Mouse (Mus musculus): ENCODE data around the gene 2810006K23Rik. TPM values are rescaled to one million over a fixed set of nuclear protein-coding genes. Genes with fewer than 3 reads are reported as not detected.
"Not testable (repeated sequence)": the region's sequence is repeated elsewhere in the genome, so short reads cannot be mapped to it uniquely, and the experiment has no call there.

2810006K23Rik gene
- polyA plus RNA-seq, 2 experiments: 9.7 to 11.8 TPM

DNA sequence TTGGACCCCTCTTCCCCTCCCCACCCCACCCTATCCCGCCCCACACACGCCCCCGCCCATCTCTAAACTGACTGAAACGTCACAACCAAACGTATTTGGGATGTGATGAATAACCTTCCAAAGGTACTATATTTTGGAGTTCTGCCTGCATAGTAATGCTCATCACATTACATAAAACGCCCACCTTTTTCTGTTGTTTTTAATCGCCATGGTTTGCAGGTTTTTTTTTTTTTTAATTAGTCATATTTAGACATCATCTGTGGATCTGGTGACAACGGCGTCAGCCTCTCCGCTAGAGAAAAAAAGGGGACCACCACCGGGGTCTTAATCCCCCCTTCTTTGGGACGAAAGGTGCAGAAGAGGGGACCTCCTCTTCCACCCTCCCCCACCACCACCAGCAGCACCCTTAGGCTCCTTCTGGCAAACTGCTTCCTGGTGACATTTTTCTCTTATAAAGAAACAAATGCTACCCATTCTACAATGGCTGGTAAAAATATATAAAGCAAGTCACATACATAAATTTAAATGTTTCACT, 27.6 kb downstream of the 2810006K23Rik start:
- ATAC-seq (ENCODE audit: low FRiP score, low read depth) (no peak), DNase-seq (ENCODE audit: low spot score) (peak; percentile 25)
- TF ChIP-seq POLR2A (IDR thresholded peaks at IDR 0.05; ENCODE audit: borderline replicate concordance, extremely low read depth, insufficient read depth, insufficient read length): no peak
- peak overlapping the region; percentile 64 for H3K4me2 ChIP-seq (replicated peaks; ENCODE audit: low read depth, low read length, severe bottlenecking)
- H3K4me3 ChIP-seq (replicated peaks; ENCODE audit: low read length): peak overlapping the region; percentile 96
- H3K36me3 ChIP-seq (ENCODE audit: control insufficient read depth, insufficient read depth, low read length): no peaks in the 10 kb centered on the region
- no peaks in the 10 kb centered on the region for H3K27me3 ChIP-seq (ENCODE audit: control insufficient read depth, insufficient read depth, low read length)
- no peaks in the 10 kb centered on the region for H3K9me3 ChIP-seq (ENCODE audit: control insufficient read depth, low read length)
- 3% methylated on average over 12 of the region's 12 CpGs for WGBS
- H3K4me1 ChIP-seq (ENCODE audit: control insufficient read depth, insufficient read depth, low read length): peaks cover 16% of the 10 kb centered on the region
- H3K9ac ChIP-seq (ENCODE audit: low read depth, low read length, severe bottlenecking): no peak overlapping the region; the same call in 1 of the 2 replicates
- H3K27ac ChIP-seq (replicated peaks; ENCODE audit: low read depth, low read length): no peak overlapping the region

GRCm38 (mm10) chr5:124356695-124357094, 28.8 kb downstream of the 2810006K23Rik start:
- WGBS: 51% methylated on average over 3 of the region's 3 CpGs
- Histone ChIP-seq H3K36me3 (ENCODE audit: control insufficient read depth, insufficient read depth, low read length) (no peaks in the 10 kb centered on the region), H3K4me2 (replicated peaks; ENCODE audit: low read depth, low read length, severe bottlenecking) (no peak overlapping the region), H3K27me3 (ENCODE audit: control insufficient read depth, insufficient read depth, low read length) (no peaks in the 10 kb centered on the region), H3K4me3 (replicated peaks; ENCODE audit: low read length) (no peak overlapping the region), H3K9ac (ENCODE audit: low read depth, low read length, severe bottlenecking) (no peak overlapping the region), H3K9me3 (ENCODE audit: control insufficient read depth, low read length) (no peaks in the 10 kb centered on the region), H3K4me1 (ENCODE audit: control insufficient read depth, insufficient read depth, low read length) (peaks cover 4% of the 10 kb centered on the region), H3K27ac (replicated peaks; ENCODE audit: low read depth, low read length) (no peak overlapping the region)
- no peak for DNase-seq (ENCODE audit: low spot score)
- no peak for ATAC-seq (ENCODE audit: low FRiP score, low read depth)
- no peak for TF ChIP-seq POLR2A (IDR thresholded peaks at IDR 0.05; ENCODE audit: borderline replicate concordance, extremely low read depth, insufficient read depth, insufficient read length)

DNA sequence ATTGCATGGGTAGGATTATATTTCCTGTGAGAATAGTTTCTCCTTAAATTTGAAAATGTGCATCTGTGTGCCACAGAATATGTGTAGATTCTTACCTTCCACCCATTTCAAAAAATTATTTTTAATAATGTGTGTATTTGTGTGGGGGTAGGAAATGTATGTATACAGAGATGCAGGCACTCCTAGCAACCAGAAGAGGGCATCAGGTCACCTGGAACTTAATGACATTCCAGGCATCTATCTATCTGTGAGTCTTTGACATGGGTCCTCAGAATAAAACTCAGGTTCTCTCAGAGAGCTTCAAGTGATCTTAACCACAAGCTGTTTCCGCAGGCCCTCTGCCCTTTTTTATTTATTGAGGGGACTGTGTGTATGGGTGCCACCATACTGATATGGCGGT, 31.8 kb downstream of the 2810006K23Rik start:
- no peaks in the 10 kb centered on the region for H3K36me3 ChIP-seq (ENCODE audit: control insufficient read depth, insufficient read depth, low read length)
- H3K4me2 ChIP-seq (replicated peaks; ENCODE audit: low read depth, low read length, severe bottlenecking): no peak overlapping the region
- no peak overlapping the region for H3K27ac ChIP-seq (replicated peaks; ENCODE audit: low read depth, low read length)
- 85% methylated on average over 2 of the region's 2 CpGs for WGBS
- H3K27me3 ChIP-seq (ENCODE audit: control insufficient read depth, insufficient read depth, low read length): no peaks in the 10 kb centered on the region
- no peak for TF ChIP-seq POLR2A (IDR thresholded peaks at IDR 0.05; ENCODE audit: borderline replicate concordance, extremely low read depth, insufficient read depth, insufficient read length)
- H3K4me1 ChIP-seq (ENCODE audit: control insufficient read depth, insufficient read depth, low read length): no peaks in the 10 kb centered on the region
- H3K9ac ChIP-seq (ENCODE audit: low read depth, low read length, severe bottlenecking): no peak overlapping the region
- no peak overlapping the region for H3K4me3 ChIP-seq (replicated peaks; ENCODE audit: low read length)
- no peak for ATAC-seq (ENCODE audit: low FRiP score, low read depth)
- no peak for DNase-seq (ENCODE audit: low spot score)
- no peaks in the 10 kb centered on the region for H3K9me3 ChIP-seq (ENCODE audit: control insufficient read depth, low read length)

- not testable (repeated sequence) for H3K4me2 ChIP-seq (replicated peaks; ENCODE audit: low read depth, low read length, severe bottlenecking); DNase-seq (ENCODE audit: low spot score); ATAC-seq (ENCODE audit: low FRiP score, low read depth); H3K27me3 ChIP-seq (ENCODE audit: control insufficient read depth, insufficient read depth, low read length); H3K4me1 ChIP-seq (ENCODE audit: control insufficient read depth, insufficient read depth, low read length); H3K36me3 ChIP-seq (ENCODE audit: control insufficient read depth, insufficient read depth, low read length); H3K9me3 ChIP-seq (ENCODE audit: control insufficient read depth, low read length); H3K27ac ChIP-seq (replicated peaks; ENCODE audit: low read depth, low read length); H3K9ac ChIP-seq (ENCODE audit: low read depth, low read length, severe bottlenecking); H3K4me3 ChIP-seq (replicated peaks; ENCODE audit: low read length)
- WGBS: 94% methylated on average over 5 of the region's 5 CpGs
These were observed 35.1 kb downstream of the 2810006K23Rik start, which contains the start of gene Cdk2ap1 for GRCm38 (mm10) chr5:124362982-124363381. TSS of gene Cdk2ap1 (minus strand) at chr5:124363082.

GRCm38 (mm10) chr5:124364173-124364918, 36.5 kb downstream of the 2810006K23Rik start:
- Histone ChIP-seq H3K36me3 (ENCODE audit: control insufficient read depth, insufficient read depth, low read length) (peaks cover 15% of the 10 kb centered on the region), H3K9me3 (ENCODE audit: control insufficient read depth, low read length) (no peaks in the 10 kb centered on the region), H3K27ac (replicated peaks; ENCODE audit: low read depth, low read length) (no peak overlapping the region), H3K27me3 (ENCODE audit: control insufficient read depth, insufficient read depth, low read length) (no peaks in the 10 kb centered on the region), H3K4me1 (ENCODE audit: control insufficient read depth, insufficient read depth, low read length) (no peaks in the 10 kb centered on the region), H3K4me2 (replicated peaks; ENCODE audit: low read depth, low read length, severe bottlenecking) (no peak overlapping the region), H3K4me3 (replicated peaks; ENCODE audit: low read length) (no peak overlapping the region), H3K9ac (ENCODE audit: low read depth, low read length, severe bottlenecking) (no peak overlapping the region)
- ATAC-seq (ENCODE audit: low FRiP score, low read depth) (no peak), DNase-seq (ENCODE audit: low spot score) (no peak)
- TF ChIP-seq POLR2A (IDR thresholded peaks at IDR 0.05; ENCODE audit: borderline replicate concordance, extremely low read depth, insufficient read depth, insufficient read length): no peak
- 90% methylated on average over 6 of the region's 6 CpGs for WGBS

Measured in limb, embryonic 14.5 days (tissue).